Mouse (Mus musculus) mesoderm, embryonic 11.5 days (tissue): ENCODE data around the gene Zfp738.
"Not testable (repeated sequence)": the region's sequence is repeated elsewhere in the genome, so short reads cannot be mapped to it uniquely, and the experiment has no call there.

Experiments used
- DNase-seq: peaks from one replicate; pipeline ENCODE4 v3.0.0-alpha.2; 2012; ENCODE audit warnings: low read depth, low spot score

Gene Zfp738

DNA sequence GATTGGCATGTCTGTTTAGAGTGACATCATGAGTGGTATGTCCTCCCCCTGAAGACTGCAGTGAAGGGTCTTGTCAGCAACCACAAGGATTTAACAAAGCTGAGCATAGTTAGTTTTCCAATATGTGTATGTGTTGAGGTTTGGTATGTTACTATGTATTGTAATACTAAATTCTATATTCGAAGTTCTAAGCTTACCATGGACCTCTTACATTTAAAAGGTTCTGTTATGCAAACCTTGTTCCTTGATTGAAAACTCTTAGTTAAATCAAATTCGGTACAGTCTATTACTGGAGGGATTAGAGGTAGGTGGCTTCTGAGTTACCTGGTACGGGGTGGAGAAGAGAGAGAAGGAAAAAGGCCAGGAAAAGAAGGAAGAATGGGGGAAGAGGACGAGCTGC is at the start of gene Zfp738:
Zfp738 (minus strand) TSS at position 101 of the 400 bp plus-strand sequence.
- DNase-seq, result no peak

DNA sequence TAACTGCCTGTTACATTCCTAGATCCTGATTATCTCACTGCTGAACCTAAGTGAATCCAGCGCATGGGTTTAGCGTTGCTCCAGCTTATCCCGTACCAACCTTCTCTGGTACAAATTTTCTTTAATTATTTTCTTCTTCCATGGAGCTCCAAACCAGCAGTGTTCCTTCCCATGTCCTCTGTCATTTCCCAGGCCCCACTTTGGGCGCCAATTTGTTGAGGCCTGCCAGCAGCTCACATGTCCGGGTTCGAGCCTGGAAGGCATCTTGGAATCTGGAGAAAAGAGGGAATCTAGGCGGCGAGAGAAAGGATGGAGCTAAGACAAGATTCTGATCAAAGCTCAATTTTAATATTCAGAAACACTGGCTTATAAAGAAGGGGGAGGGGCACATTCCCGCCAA is 47.5 kb upstream of the Zfp738 start:
- not testable (repeated sequence) for DNase-seq

DNA sequence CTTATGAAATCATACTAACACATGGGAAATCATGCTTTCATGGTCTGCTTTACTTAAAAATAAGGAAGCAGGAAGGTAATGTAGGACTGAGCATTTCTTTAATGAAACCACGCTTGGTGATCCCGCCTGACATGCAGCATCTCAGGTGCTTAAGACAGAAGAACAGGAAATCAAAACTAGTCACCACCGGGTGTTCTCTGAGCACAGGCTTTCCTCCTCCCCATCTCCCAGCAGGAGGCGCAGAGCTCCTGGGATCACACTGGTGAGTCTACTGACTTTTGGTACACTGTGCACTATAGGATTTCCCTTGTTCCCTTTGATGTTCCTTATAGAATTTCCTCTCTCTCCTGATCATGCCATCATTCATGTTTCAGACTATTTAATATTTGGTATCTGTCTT is 42.6 kb upstream of the Zfp738 start:
- peak; percentile 11 for DNase-seq

DNA sequence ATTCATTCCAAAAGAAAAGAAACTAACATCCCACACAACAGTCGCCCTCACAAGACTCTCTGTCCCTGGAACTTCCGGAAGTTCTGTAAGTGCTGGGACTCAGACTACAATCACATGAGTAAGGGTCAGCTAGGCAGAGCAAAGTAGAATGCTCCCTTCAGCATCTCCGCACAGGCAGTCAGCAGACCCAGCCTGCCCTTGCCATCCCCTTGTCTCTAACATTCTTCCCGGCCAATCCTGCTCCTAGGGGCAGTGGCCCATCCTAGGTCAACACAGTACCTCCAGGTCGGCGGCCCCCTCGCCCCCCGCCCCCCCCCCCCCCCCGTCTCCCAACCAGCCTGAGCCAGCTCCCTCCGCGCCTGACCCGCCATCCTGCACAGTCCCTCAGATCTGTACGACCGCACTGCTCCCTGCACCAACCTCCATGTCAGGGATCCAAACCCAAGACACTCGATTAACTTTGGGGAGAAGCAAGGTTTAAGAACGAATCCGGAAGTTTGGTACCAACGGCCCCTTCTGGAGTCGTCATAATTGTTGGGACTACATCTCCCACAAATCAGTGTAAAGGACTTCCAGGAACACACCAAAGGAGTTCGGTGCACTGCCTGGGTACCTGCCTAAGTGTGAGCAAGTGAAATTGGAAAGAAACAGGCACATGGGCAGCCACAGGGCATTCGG is 41.9 kb upstream of the Zfp738 start, which contains the start of gene Zfp65:
Zfp65 (minus strand) TSS at position 533 of the 678 bp plus-strand sequence.
- peak; percentile 28 for DNase-seq

DNA sequence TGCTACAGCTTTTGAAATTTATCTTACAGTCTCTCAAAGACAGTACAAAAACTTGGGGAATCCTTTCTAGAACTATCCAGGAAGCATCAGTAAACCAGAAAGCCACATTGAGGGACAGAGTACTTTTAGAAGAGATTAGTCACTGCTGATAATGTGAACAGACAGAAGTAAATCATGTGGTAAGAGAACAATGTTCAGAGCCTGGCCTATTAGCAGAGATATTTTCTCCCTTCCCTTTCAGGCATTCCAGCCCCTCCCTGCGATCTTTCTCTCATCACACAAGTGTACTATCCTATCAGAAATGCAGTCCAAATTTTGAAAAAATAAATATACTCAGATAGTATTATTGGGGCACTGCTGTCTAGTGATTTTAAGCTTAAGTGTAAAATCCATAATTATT is 41.2 kb upstream of the Zfp738 start:
- no peak for DNase-seq

DNA sequence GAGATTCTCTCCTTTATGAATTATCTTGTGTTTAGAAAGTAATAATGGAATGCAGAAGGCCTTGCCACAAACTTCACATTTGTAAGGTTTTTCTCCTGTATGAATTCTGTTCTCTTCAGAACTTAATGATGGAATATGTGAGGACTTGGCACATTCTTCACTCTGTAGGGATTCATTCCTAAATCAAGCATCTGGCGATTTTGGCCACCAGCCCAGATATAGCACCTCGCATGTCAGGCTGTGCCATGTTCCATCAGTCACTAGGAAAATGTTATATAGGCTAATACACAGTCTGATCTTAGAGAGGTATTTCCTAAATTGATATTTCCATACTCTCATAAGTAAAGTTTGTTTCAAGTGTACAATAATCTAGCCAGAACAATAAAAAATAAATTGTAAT is 38.5 kb upstream of the Zfp738 start:
- not testable (repeated sequence) for DNase-seq

DNA sequence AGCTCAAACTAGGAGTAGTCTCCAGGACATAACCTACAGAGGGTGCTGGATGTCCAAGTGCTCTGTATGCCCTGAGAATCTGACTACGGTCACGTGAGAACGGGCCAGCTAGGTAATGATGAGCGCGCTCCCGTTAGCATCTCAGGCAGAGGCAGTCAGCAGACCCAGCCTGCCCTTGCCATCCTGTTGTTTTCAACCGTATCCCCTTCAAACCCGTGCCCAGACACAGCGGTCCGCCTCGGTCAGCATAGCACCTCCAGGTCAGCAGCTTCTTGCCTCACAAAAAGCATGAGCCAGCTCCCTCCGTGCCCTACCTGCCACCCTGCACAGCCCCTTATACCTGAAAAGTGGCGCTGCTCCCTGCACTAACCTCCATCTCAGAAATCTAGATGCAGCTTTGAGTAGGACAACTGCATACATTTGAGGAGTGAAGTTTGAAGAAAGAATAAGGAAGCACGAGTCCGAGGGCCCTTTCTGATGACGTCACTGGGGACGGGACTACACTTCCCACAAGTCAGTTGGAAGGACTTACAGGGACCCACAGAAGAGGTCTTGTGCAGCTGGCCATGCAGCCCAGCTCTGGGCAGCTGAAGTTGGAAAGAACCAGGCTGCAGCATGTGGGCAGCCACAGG is 37.1 kb upstream of the Zfp738 start:
- DNase-seq, result peak; percentile 90

DNA sequence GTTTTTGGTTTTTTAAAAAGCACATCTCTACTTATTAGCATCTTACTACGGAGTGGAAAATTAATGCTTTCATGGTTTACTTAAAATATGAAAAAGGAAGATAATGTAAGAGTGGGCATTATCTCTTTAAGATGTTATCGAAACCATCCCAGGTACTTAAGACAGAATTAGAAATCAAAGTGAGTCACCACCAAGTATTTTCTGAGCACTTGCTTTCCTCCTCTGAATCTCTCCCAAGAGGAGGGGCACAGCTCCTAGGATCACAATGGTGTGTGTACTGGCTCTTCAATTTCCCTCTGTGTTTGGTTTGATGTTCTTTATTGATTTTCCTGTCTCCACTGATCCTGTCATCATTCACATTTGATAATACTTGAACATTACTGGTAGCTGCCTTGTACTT is 3.0 kb downstream of the Zfp738 start:
- DNase-seq, result not testable (repeated sequence)

DNA sequence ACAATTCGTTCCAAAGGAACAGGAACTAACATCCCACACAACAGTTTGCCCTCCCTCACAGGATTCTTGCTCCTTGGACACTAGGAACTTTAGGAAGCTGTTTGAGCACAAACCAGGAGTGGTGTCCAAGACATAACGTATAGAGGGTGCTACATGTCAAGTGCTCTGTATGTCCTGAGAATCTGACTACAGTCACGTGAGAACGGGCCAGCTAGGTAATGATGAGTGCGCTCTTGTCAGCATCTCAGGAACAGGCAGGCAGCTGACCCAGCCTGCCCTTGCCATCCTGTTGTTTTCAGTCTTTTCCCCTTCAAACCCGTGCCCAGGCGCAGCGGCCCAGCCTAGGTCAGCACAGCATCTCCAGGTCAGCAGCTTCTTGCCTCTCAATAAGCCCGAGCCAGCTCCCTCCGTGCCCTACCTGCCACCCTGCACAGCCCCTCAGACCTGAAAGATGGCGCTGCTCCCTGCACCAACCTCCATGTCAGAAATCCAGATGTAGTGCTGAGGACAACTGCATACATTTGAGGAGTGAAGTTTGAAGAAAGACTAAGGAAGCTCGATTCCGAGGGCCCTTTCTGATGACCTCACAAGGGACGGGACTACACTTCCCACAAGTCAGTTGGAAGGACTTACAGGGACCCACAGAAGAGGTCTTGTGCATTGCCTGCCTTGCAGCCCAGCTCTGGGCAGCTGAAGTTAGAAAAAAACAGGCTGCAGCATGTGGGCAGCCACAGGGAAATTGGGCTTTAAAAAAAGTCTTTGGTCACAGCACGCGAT is 3.7 kb downstream of the Zfp738 start:
- peak; percentile 89 for DNase-seq

DNA sequence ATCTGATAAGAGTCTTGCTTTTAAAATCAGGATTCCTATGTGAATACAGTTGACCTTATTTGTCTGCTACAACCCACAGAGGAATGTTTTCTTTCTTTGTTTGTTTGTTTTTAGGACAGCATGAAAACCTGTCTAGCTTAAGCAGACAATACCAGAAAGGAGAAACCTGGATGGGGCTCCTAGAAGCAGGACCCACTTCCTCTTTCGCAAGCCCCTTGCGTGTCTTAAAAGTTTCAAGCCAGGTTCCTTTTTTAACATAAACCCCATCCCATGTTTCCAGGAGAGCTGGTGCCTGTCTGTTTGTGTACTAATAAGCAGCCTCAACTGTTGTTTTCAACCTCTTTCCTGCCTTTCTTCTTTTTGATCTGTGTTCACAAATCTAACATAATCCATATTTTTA is 12.0 kb downstream of the Zfp738 start:
- no peak for DNase-seq

DNA sequence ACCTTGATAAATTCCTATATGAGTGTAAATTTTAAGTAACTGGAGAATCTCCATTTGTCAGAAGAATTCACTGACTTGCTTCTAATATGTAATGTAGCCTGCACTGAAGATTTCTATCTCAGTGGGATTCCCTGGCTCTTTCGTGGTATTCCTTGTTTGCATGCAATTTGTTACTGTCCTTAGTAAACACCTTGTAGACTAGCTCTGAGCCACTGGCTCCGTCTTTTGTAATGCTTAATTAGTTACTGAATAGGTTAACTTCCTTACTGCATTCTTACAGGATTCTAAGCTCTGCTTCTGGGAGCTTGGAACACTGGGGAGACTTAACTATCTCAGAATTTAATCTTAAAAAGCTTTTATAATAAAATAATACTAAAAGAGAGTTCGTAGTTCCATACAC is 34.4 kb downstream of the Zfp738 start:
- DNase-seq, result no peak

DNA sequence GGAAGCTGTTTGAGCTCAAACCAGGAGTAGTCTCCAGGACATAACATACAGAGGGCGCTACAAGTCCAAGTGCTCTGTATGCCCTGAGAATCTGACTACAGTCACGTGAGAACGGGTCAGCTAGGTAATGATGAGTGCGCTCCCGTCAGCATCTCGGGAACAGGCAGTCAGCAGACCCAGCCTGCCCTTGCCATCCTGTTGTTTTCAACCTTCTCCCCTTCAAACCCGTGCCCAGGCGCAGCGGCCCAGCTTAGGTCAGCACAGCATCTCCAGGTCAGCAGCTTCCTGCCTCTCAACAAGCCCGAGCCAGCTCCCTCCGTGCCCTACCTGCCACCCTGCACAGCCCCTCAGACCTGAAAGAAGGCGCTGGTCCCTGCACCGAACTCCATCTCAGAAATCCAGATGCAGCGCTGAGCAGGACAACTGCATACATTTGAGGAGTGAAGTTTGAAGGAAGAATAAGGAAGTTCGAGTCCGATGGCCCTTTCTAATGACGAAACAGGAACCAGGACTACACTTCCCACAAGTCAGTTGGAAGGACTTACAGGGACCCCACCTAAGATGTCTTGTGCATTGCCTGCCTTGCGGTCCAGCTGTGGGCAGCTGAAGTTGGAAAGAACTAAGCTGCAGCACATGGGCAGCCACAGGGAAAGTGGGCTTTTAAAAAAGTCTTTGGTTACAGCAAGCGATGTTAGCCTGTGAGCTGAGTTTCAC is 49.4 kb downstream of the Zfp738 start, which contains the start of the genes Gm49345 and Zfp729a:
Gm49345 (minus strand) TSS at position 476 of the 714 bp plus-strand sequence.
Zfp729a (minus strand) TSS at position 498 of the 714 bp plus-strand sequence.
- peak; percentile 92 for DNase-seq

DNA sequence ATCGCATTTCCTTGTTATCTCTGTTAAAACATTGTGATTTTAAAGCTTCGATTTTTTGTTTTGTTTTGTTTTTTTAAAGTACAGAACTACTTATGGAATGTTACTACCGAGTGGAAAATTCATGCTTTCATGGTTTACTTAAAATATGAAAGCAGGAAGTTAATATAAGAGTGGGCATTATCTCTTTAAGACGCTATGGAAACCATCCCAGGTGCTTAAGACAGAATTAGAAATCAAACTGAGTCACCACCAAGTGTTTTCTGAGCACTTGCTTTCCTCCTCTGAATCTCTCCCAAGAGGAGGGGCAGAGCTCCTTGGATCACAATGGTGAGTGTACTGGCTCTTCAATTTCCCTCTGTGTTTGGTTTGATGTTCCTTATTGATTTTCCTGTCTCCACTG is 76.8 kb downstream of the Zfp738 start:
- no peak for DNase-seq

DNA sequence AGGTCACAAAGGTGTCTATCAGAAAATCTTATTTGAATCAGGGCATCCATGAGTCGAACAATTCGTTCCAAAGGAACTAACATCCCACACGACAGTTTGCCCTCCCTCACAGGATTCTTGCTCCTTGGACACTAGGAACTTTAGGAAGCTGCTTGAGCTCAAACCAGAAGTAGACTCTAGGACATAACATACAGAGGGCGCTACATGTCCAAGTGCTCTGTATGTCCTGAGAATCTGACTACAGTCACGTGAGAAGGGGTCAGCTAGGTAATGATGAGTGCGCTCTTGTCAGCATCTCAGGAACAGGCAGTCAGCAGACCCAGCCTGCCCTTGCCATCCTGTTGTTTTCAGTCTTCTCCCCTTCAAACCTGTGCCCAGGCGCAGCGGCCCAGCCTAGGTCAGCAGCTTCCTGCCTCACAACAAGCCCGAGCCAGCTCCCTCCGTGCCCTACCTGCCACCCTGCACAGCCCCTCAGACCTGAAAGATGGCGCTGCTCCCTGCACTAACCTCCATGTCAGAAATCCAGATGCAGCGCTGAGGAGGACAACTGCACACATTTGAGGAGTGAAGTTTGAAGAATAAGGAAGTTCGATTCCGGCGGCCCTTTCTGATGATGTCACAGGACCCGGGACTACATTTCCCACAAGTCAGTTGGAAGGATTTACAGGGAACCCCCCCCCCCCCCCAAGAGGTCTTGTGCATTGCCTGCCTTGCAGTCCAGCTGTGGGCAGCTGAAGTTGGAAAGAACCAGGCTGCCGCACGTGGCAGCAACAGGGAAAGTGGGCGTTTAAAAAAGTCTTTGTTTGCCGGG is 77.6 kb downstream of the Zfp738 start, which contains the start of gene Zfp729b:
Zfp729b (minus strand) TSS at position 642 of the 811 bp plus-strand sequence.
- peak; percentile 90 for DNase-seq
